Mouse (Mus musculus) ovary, postnatal 10 days (tissue): Measurements from ENCODE around the gene Ear1.
"Not testable (repeated sequence)": the region's sequence is repeated elsewhere in the genome, so short reads cannot be mapped to it uniquely, and the experiment has no call there.

ENCODE experiments used
- DNase-seq: peaks from one replicate; pipeline ENCODE4 v3.0.0; 2022; ENCODE audit warnings: low spot score

Ear1 gene

DNA sequence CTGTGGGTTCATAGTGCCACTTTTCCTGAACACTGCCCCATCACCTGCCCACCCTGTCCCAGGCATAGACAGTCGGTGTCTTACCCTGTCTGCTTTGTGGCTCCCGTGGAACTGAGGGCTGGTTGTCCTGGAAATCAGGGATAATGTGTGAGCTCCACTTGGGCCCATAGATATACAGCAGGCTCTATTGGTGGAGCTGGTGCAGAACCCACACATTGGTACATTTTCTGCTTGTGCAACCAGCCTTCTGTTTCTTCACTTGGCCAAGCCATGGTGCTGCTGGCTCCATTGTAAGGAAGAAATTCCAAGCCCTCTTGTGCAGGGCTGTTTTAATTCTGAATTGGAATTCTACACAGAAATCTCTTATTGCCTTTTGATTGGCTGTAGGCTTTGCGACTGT lies at the start of gene Ear1:
TSS of gene Ear1 (minus strand) at position 101 of the 400 bp plus-strand sequence.
- DNase-seq: not testable (repeated sequence)

DNA sequence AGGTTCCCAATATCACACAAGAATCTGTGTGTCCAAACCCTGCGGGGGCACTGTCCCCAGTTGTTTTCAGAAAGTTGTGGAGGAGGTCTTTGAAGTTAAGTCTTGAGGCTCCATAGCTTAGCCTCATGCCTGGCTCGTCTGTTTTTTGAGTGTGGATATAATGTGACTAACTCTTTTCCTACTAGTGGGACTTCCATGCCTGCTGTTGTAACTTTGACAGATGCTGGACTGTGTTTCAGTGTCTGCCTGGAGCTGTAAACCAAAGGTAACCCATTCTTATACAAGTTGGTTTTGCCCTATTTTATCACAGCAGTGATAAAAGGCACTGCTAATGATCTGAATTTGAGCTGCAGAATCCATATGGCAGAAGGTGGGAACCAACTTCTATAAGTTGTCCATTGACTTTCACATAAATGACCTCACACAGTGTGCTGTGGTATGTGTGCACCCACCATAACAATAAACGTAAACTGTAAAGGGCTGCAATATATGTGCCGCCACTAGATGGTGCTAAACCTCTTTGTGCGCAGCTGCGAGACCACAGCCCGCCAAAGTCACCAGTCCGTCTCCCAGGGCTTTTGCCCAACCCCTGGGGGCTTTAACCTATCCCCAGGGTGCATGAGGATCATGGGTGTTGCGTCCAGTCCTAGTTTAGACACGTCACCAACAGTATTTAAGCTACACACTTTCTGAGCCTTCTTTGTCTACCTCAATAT lies 49.5 kb upstream of the Ear1 start, which contains the start of gene Gm8113:
TSS of gene Gm8113 (plus strand) at position 703 of the 716 bp plus-strand sequence.
- DNase-seq: peak; percentile 16

DNA sequence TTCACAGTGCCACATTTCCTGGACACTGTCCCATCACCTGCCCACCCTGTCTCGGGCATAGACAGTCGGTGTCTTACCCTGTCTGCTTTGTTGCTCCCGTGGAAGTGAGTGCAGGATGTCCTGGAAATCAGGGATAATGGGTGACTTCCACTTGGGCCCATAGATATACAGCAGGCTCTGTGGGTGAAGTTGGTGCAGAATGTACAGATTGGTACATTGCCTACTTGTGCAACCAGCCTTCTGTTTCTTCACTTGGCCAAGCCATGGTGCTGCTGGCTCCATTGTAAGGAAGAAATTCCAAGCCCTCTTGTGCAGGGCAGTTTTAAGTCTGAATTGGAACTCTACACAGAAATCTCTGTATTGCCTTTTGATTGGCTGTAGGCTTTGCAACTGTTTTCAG lies 48.1 kb upstream of the Ear1 start, which contains the start of gene Ear10:
TSS of gene Ear10 (minus strand) at position 101 of the 400 bp plus-strand sequence.
- not testable (repeated sequence) for DNase-seq

- DNase-seq: not testable (repeated sequence)
These were observed 42.9 kb upstream of the Ear1 start for GRCm38 (mm10) chr14:43918214-43918613.

DNA sequence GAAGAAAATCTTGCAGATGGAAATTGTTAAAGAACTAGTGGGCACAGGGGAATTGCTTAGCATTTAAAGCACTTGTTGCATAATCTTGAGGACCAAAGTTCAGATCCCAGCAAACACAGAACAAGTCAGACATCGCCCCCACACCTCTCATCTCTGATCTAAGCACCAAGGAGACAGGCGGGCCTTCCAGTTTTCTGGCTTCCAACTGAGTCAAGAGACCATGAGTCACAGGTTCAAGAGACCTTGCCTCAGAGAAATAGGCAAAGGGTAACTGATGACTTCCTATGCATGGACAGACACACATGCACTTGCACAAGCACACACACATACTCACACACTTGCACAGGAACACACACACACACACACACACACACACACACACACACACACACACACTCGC lies 23.3 kb upstream of the Ear1 start:
- not testable (repeated sequence) for DNase-seq

DNA sequence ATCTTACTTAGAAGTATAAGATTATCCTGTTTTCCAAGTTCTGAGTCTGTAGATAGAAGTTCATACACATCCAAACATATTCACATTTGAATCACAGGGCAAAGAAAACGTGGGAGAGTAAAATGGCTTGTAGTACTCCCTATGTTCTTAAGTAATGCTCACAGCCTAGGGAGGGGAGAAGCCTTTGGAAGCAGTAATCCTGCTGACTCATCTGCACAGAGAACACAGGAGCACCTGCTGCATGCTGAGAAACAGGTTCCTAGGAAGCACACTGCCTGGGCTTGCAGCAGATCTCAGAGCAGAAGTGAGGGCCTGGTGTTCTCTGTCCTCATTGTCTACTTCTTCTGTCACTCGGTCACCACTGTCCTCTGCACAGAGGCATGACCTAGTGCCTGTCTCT lies 20.0 kb upstream of the Ear1 start:
- not testable (repeated sequence) for DNase-seq

GRCm38 (mm10) chr14:43891288-43891687 lies 16.0 kb upstream of the Ear1 start:
- not testable (repeated sequence) for DNase-seq

DNA sequence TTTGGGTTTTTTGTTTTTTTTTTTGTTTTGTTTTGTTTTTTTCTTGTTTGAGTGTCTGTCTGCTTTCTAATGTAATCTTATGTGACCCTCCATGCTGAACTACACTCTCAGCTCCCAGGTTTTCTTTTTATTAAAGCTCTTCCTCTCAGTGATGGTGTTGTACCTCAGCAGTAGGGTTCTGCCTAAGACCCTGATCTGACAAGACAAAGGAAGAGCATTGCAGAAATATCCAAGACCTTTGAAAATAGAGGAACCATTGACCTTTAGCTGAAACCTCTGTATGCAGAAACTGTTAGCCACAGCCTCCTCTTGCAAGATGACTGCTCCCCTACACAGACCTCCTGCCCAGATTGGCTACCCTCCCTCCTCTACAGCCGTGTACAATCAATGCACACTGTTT lies 10.9 kb upstream of the Ear1 start:
- not testable (repeated sequence) for DNase-seq

GRCm38 (mm10) chr14:43879966-43880545 lies 4.7 kb upstream of the Ear1 start:
- not testable (repeated sequence) for DNase-seq

- not testable (repeated sequence) for DNase-seq
These were observed 2.5 kb upstream of the Ear1 start for GRCm38 (mm10) chr14:43877789-43878188.

GRCm38 (mm10) chr14:43874862-43875261 lies 455 bp downstream of the Ear1 start:
- DNase-seq: not testable (repeated sequence)

GRCm38 (mm10) chr14:43860522-43860921 lies 14.8 kb downstream of the Ear1 start:
- not testable (repeated sequence) for DNase-seq

- DNase-seq: not testable (repeated sequence)
These were observed 15.9 kb downstream of the Ear1 start for GRCm38 (mm10) chr14:43859465-43859864.

DNA sequence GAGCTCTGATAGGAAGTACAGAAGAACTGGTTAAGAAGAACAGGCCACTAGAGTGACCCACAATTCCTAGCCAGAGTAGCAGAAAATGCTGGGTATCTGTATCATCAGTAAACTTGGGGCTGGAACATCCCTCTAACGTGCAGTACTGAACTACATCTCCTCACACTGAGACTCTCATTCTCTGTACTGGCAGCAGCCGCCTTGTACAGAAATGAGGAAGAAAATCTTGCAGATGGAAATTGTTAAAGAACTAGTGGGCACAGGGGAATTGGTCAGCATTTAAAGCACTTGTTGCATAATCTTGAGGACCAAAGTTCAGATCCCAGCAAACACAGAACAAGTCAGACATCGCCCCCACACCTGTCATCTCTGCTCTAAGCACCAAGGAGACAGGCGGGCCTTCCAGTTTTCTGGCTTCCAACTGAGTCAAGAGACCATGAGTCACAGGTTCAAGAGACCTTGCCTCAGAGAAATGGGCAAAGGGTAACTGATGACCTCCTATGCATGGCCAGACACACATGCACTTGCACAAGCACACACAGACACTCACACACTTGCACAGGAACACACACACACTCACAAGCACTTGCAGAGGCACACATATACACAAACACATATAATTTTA lies 31.3 kb downstream of the Ear1 start:
- DNase-seq: not testable (repeated sequence)

GRCm38 (mm10) chr14:43840976-43841375 lies 34.3 kb downstream of the Ear1 start:
- DNase-seq: not testable (repeated sequence)

DNA sequence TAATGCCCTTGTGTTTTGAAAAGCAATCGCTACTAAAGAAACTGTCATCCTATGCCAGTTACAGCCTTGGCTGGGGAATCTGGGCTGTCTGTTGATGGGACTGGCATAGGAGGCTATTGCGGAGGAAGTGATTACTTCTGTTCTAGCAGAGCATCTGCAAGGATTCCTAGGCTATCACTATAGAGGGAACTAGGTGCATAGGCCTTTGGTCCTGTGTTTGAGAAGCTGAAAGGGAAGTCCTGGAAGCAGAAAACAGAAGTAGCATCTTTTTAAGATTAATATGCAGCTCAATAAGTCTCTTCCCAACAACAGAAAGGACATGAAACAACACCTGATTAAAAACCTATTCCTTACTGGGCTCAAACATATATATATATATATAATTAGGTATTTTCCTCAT lies 40.0 kb downstream of the Ear1 start:
- DNase-seq: not testable (repeated sequence)

GRCm38 (mm10) chr14:43830385-43830784 lies 44.9 kb downstream of the Ear1 start:
- not testable (repeated sequence) for DNase-seq

GRCm38 (mm10) chr14:43824176-43824575 lies 51.1 kb downstream of the Ear1 start:
- not testable (repeated sequence) for DNase-seq

GRCm38 (mm10) chr14:43821869-43822268 lies 53.4 kb downstream of the Ear1 start:
- DNase-seq: not testable (repeated sequence)

DNA sequence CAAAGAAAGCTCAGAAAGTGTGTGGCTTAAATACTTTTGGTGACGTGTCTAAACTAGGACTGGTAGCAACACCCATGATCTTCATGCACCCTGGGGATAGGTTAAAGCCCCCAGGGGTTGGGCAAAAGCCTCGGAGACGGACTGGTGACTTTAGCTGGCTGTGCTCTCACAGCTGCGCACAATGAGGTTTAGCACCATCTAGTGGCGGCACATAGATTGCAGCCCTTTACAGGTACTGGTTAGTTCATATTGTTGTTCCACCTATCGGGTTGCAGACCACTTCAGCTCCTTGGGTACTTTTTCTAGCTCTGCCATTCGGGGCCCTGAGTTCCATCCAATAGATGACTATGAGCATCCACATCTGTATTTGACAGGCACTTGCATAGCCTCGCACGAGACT lies 62.9 kb downstream of the Ear1 start:
- DNase-seq: not testable (repeated sequence)

- DNase-seq: not testable (repeated sequence)
These were observed 67.2 kb downstream of the Ear1 start for GRCm38 (mm10) chr14:43808142-43808541.

- not testable (repeated sequence) for DNase-seq
These were observed 70.9 kb downstream of the Ear1 start for GRCm38 (mm10) chr14:43804435-43804834.
